Mouse (Mus musculus): ENCODE data around the gene Ndufb10. TPM values are rescaled to one million over a fixed set of nuclear protein-coding genes. Genes with fewer than 3 reads are reported as not detected.

Gene Ndufb10
- polyA plus RNA-seq, 1 experiment from 2014 or later, result 223 TPM

- H3K4me2 ChIP-seq (replicated peaks; ENCODE audit: low read depth, low read length), result no peak overlapping the region
Observed at GRCm38 (mm10) chr17:24705821-24706220, 18.5 kb downstream of the Ndufb10 start.

GRCm38 (mm10) chr17:24701251-24701650 lies 23.0 kb downstream of the Ndufb10 start:
- no peak for DNase-seq (ENCODE audit: low spot score)
- Histone ChIP-seq H3K9ac (ENCODE audit: low read depth, low read length) (0 out of 2 replicates have a peak overlapping the region, but pooled peaks have one; percentile 5), H3K9me3 (ENCODE audit: control insufficient read depth, low read length) (no peaks in the 10 kb centered on the region), H3K36me3 (ENCODE audit: control insufficient read depth, insufficient read depth, low read length) (peaks cover 21% of the 10 kb centered on the region; the same call in 1 of the 2 replicates), H3K27me3 (ENCODE audit: control insufficient read depth, insufficient read depth, low read length) (no peaks in the 10 kb centered on the region), H3K4me1 (replicated peaks; ENCODE audit: control insufficient read depth, insufficient read depth, low read length) (no peaks in the 10 kb centered on the region), H3K27ac (ENCODE audit: low read depth, low read length) (no peak overlapping the region), H3K4me2 (replicated peaks; ENCODE audit: low read depth, low read length) (no peak overlapping the region), H3K4me3 (ENCODE audit: low read depth, low read length) (no peak overlapping the region)
- no peak for ATAC-seq (ENCODE audit: low FRiP score)
- 90% methylated on average over 9 of the region's 9 CpGs for WGBS

More at GRCm38 (mm10) chr17:24705821-24706220, 18.5 kb downstream of the Ndufb10 start:
- Histone ChIP-seq H3K9ac (ENCODE audit: low read depth, low read length) (no peak overlapping the region), H3K9me3 (ENCODE audit: control insufficient read depth, low read length) (no peaks in the 10 kb centered on the region), H3K27ac (ENCODE audit: low read depth, low read length) (no peak overlapping the region), H3K4me3 (ENCODE audit: low read depth, low read length) (no peak overlapping the region), H3K4me1 (replicated peaks; ENCODE audit: control insufficient read depth, insufficient read depth, low read length) (no peaks in the 10 kb centered on the region; the same call in 1 of the 2 replicates), H3K27me3 (ENCODE audit: control insufficient read depth, insufficient read depth, low read length) (no peaks in the 10 kb centered on the region), H3K36me3 (ENCODE audit: control insufficient read depth, insufficient read depth, low read length) (peaks cover 21% of the 10 kb centered on the region; the same call in 1 of the 2 replicates)
- 95% methylated on average over 3 of the region's 3 CpGs for WGBS
- ATAC-seq (ENCODE audit: low FRiP score) (no peak), DNase-seq (ENCODE audit: low spot score) (no peak)

GRCm38 (mm10) chr17:24699473-24699872 lies 24.8 kb downstream of the Ndufb10 start:
- no peak overlapping the region for H3K4me3 ChIP-seq (ENCODE audit: low read depth, low read length)
- 88% methylated on average over 2 of the region's 2 CpGs for WGBS
- DNase-seq (ENCODE audit: low spot score) (no peak), ATAC-seq (ENCODE audit: low FRiP score) (no peak)
- H3K4me1 ChIP-seq (replicated peaks; ENCODE audit: control insufficient read depth, insufficient read depth, low read length), result no peaks in the 10 kb centered on the region; the same call in 1 of the 2 replicates
- H3K4me2 ChIP-seq (replicated peaks; ENCODE audit: low read depth, low read length), result no peak overlapping the region
- peaks cover 12% of the 10 kb centered on the region; the same call in 1 of the 2 replicates for H3K36me3 ChIP-seq (ENCODE audit: control insufficient read depth, insufficient read depth, low read length)
- H3K9ac ChIP-seq (ENCODE audit: low read depth, low read length), result no peak overlapping the region
- H3K27me3 ChIP-seq (ENCODE audit: control insufficient read depth, insufficient read depth, low read length), result no peaks in the 10 kb centered on the region
- H3K9me3 ChIP-seq (ENCODE audit: control insufficient read depth, low read length), result no peaks in the 10 kb centered on the region
- no peak overlapping the region for H3K27ac ChIP-seq (ENCODE audit: low read depth, low read length)

- Histone ChIP-seq H3K27me3 (ENCODE audit: control insufficient read depth, insufficient read depth, low read length) (no peaks in the 10 kb centered on the region), H3K27ac (ENCODE audit: low read depth, low read length) (no peak overlapping the region), H3K36me3 (ENCODE audit: control insufficient read depth, insufficient read depth, low read length) (peaks cover 8% of the 10 kb centered on the region; the same call in 1 of the 2 replicates), H3K9ac (ENCODE audit: low read depth, low read length) (no peak overlapping the region), H3K4me1 (replicated peaks; ENCODE audit: control insufficient read depth, insufficient read depth, low read length) (no peaks in the 10 kb centered on the region; the same call in 1 of the 2 replicates), H3K4me2 (replicated peaks; ENCODE audit: low read depth, low read length) (no peak overlapping the region), H3K9me3 (ENCODE audit: control insufficient read depth, low read length) (no peaks in the 10 kb centered on the region), H3K4me3 (ENCODE audit: low read depth, low read length) (no peak overlapping the region)
- DNase-seq (ENCODE audit: low spot score), result no peak
- ATAC-seq (ENCODE audit: low FRiP score), result no peak
- WGBS, result 61% methylated on average over 9 of the region's 9 CpGs
Observed at GRCm38 (mm10) chr17:24698715-24699114, 25.6 kb downstream of the Ndufb10 start.

GRCm38 (mm10) chr17:24697985-24698384 lies 26.3 kb downstream of the Ndufb10 start:
- H3K4me3 ChIP-seq (ENCODE audit: low read depth, low read length), result no peak overlapping the region
- no peak overlapping the region for H3K9ac ChIP-seq (ENCODE audit: low read depth, low read length)
- H3K36me3 ChIP-seq (ENCODE audit: control insufficient read depth, insufficient read depth, low read length), result peaks cover 8% of the 10 kb centered on the region; the same call in 1 of the 2 replicates
- WGBS, result 11% methylated on average over 5 of the region's 5 CpGs
- no peaks in the 10 kb centered on the region for H3K9me3 ChIP-seq (ENCODE audit: control insufficient read depth, low read length)
- no peak overlapping the region for H3K4me2 ChIP-seq (replicated peaks; ENCODE audit: low read depth, low read length)
- ATAC-seq (ENCODE audit: low FRiP score), result no peak
- H3K27ac ChIP-seq (ENCODE audit: low read depth, low read length), result no peak overlapping the region
- no peak for DNase-seq (ENCODE audit: low spot score)
- H3K27me3 ChIP-seq (ENCODE audit: control insufficient read depth, insufficient read depth, low read length), result no peaks in the 10 kb centered on the region
- no peaks in the 10 kb centered on the region; the same call in 1 of the 2 replicates for H3K4me1 ChIP-seq (replicated peaks; ENCODE audit: control insufficient read depth, insufficient read depth, low read length)

GRCm38 (mm10) chr17:24696011-24696697 lies 28.1 kb downstream of the Ndufb10 start, which contains the start of the genes Gfer and Noxo1:
Gene Gfer (minus strand): TSS chr17:24696156.
Gene Noxo1 (plus strand): TSS chr17:24696234.
- no peaks in the 10 kb centered on the region for H3K27me3 ChIP-seq (ENCODE audit: control insufficient read depth, insufficient read depth, low read length)
- H3K27ac ChIP-seq (ENCODE audit: low read depth, low read length), result peak within 1 kb of the TSS; percentile 83
- under 1% methylated on average over 55 of the region's 76 CpGs for WGBS
- peak; percentile 89 for DNase-seq (ENCODE audit: low spot score)
- peaks cover 2% of the 10 kb centered on the region; the same call in 1 of the 2 replicates for H3K36me3 ChIP-seq (ENCODE audit: control insufficient read depth, insufficient read depth, low read length)
- H3K4me2 ChIP-seq (replicated peaks; ENCODE audit: low read depth, low read length), result peak within 1 kb of the TSS; percentile 80
- H3K4me1 ChIP-seq (replicated peaks; ENCODE audit: control insufficient read depth, insufficient read depth, low read length), result no peaks in the 10 kb centered on the region; the same call in 1 of the 2 replicates
- H3K9me3 ChIP-seq (ENCODE audit: control insufficient read depth, low read length), result no peaks in the 10 kb centered on the region
- ATAC-seq (ENCODE audit: low FRiP score), result peak; percentile 91
- H3K9ac ChIP-seq (ENCODE audit: low read depth, low read length), result peak within 1 kb of the TSS; percentile 89
- peak within 1 kb of the TSS; percentile 88 for H3K4me3 ChIP-seq (ENCODE audit: low read depth, low read length)

- peak; percentile 48 for ATAC-seq (ENCODE audit: low FRiP score)
- WGBS, result 7% methylated on average over 50 of the region's 51 CpGs
Observed at GRCm38 (mm10) chr17:24695326-24696010, 28.8 kb downstream of the Ndufb10 start.

GRCm38 (mm10) chr17:24692385-24692784 lies 31.9 kb downstream of the Ndufb10 start:
- Histone ChIP-seq H3K9me3 (ENCODE audit: control insufficient read depth, low read length) (no peaks in the 10 kb centered on the region), H3K4me3 (ENCODE audit: low read depth, low read length) (no peak overlapping the region), H3K9ac (ENCODE audit: low read depth, low read length) (no peak overlapping the region), H3K27me3 (ENCODE audit: control insufficient read depth, insufficient read depth, low read length) (peaks cover 34% of the 10 kb centered on the region), H3K4me2 (replicated peaks; ENCODE audit: low read depth, low read length) (no peak overlapping the region), H3K36me3 (ENCODE audit: control insufficient read depth, insufficient read depth, low read length) (no peaks in the 10 kb centered on the region), H3K4me1 (replicated peaks; ENCODE audit: control insufficient read depth, insufficient read depth, low read length) (peaks cover 4% of the 10 kb centered on the region), H3K27ac (ENCODE audit: low read depth, low read length) (no peak overlapping the region)
- DNase-seq (ENCODE audit: low spot score) (no peak), ATAC-seq (ENCODE audit: low FRiP score) (no peak)
- 89% methylated on average over 5 of the region's 5 CpGs for WGBS

More at GRCm38 (mm10) chr17:24695326-24696010, 28.8 kb downstream of the Ndufb10 start:
- H3K4me3 ChIP-seq (ENCODE audit: low read depth, low read length), result peak overlapping the region; percentile 88
- DNase-seq (ENCODE audit: low spot score), result no peak
- H3K9ac ChIP-seq (ENCODE audit: low read depth, low read length), result peak overlapping the region; percentile 89
- H3K36me3 ChIP-seq (ENCODE audit: control insufficient read depth, insufficient read depth, low read length), result no peaks in the 10 kb centered on the region; the same call in 1 of the 2 replicates
- H3K27me3 ChIP-seq (ENCODE audit: control insufficient read depth, insufficient read depth, low read length), result peaks cover 4% of the 10 kb centered on the region; the same call in 1 of the 2 replicates
- H3K4me2 ChIP-seq (replicated peaks; ENCODE audit: low read depth, low read length), result peak overlapping the region; percentile 80
- H3K9me3 ChIP-seq (ENCODE audit: control insufficient read depth, low read length), result no peaks in the 10 kb centered on the region
- no peaks in the 10 kb centered on the region; the same call in 1 of the 2 replicates for H3K4me1 ChIP-seq (replicated peaks; ENCODE audit: control insufficient read depth, insufficient read depth, low read length)
- peak overlapping the region; percentile 83 for H3K27ac ChIP-seq (ENCODE audit: low read depth, low read length)
